In the genomic region with DNA sequence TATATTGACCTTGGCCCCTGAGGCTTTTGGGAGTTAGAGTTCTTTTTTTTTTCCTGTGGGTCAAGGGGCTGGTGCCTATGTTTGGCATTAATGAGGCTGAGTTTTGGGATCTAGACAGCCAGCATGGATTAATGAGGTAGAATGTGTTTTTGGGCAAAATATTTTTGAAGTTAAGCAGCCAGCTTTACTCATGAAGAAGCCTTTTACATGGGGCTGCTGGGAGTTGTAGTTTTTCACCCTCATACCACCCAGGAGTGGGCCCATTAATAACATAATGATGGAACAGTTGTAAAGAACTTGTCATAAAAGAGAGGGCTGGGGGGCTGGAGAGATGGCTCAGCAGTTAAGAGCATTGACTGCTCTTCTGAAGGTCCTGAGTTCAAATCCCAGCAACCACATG, we compare ENCODE assay signal across 37 mouse cellular contexts. TPM values are rescaled to one million over a fixed set of nuclear protein-coding genes. Genes with fewer than 3 reads are reported as not detected.
"Had no signal": no experiment of that assay in that cellular context is flagged by ENCODE, and none has a peak within 500 bp of the region (broad histone marks: within the 10 kb centered on the region; RNA-seq: fewer than 3 reads in every experiment).

No protein-coding gene starts in this region.

- H3K27ac ChIP-seq: heart, adult 2 months; hindbrain, embryonic 10.5 days; hindbrain, embryonic 12.5 days; hindbrain, embryonic 14.5 days; intestine, embryonic 15.5 days; kidney, embryonic 15.5 days; kidney, postnatal 0 days; limb, embryonic 13.5 days; limb, embryonic 15.5 days; liver, embryonic 12.5 days; liver, embryonic 14.5 days had no signal

- H3K4me1 ChIP-seq: hindbrain, embryonic 12.5 days; intestine, embryonic 15.5 days; limb, embryonic 13.5 days had no signal

- H3K9ac ChIP-seq: heart, embryonic 12.5 days; hindbrain, embryonic 12.5 days; hindbrain, embryonic 14.5 days; intestine, embryonic 15.5 days; kidney, embryonic 15.5 days; limb, embryonic 13.5 days; limb, embryonic 15.5 days; liver, embryonic 12.5 days; liver, embryonic 14.5 days had no signal

- H3K9me3 ChIP-seq: heart, embryonic 12.5 days; hindbrain, embryonic 10.5 days; hindbrain, embryonic 12.5 days; intestine, embryonic 15.5 days; kidney, embryonic 15.5 days; limb, embryonic 13.5 days; limb, embryonic 15.5 days; liver, embryonic 12.5 days had no signal

- H3K27me3 ChIP-seq: heart, embryonic 12.5 days; hindbrain, embryonic 12.5 days; intestine, embryonic 15.5 days; kidney, embryonic 15.5 days; limb, embryonic 13.5 days; limb, embryonic 15.5 days; liver, embryonic 12.5 days had no signal

- H3K4me2 ChIP-seq: hindbrain, embryonic 12.5 days; hindbrain, embryonic 14.5 days; intestine, embryonic 15.5 days; kidney, embryonic 15.5 days; limb, embryonic 13.5 days; limb, embryonic 15.5 days had no signal

- DNase-seq: gastrocnemius, postnatal 10 days; gastrocnemius, postnatal 36 days; heart, adult 11 months; heart, adult 2 months; heart, postnatal 10 days; heart, postnatal 4 days; kidney, adult 18-20 months; kidney, adult 9 months; kidney, postnatal 14 days; kidney, postnatal 36 days; layer of hippocampus, adult 9-11 months; layer of hippocampus, postnatal 36 days; left cerebral cortex, postnatal 4 days had no signal

- H3K4me3 ChIP-seq: heart, adult 2 months; heart, embryonic 12.5 days; hindbrain, embryonic 10.5 days; hindbrain, embryonic 12.5 days; intestine, embryonic 15.5 days; kidney, embryonic 15.5 days; limb, embryonic 13.5 days; limb, embryonic 15.5 days had no signal

- ATAC-seq: hindbrain, embryonic 16.5 days; inflammation-experienced regulatory T-cells, adult 6 months; intestine, embryonic 15.5 days; intestine, postnatal 0 days had no signal

RNA-seq across cellular contexts. Expression of gene Lhb, which starts 26.0 kb away (rescaled TPM):
- total RNA-seq: gastrocnemius, postnatal 10 days; heart, adult 2 months; heart, postnatal 10 days; heart, postnatal 25 days; heart, postnatal 4 days; layer of hippocampus, postnatal 36 days; left cerebral cortex, adult 18-20 months; left cerebral cortex, adult 8-10 months; left cerebral cortex, postnatal 10 days; left cerebral cortex, postnatal 25 days; left cerebral cortex, postnatal 4 days; liver, adult 2 months had no signal
- polyA plus RNA-seq: heart, embryonic 12.5 days; heart, embryonic 14.5 days; inflammation-experienced regulatory T-cells, adult 6 months; intestine, postnatal 0 days; kidney, embryonic 15.5 days; kidney, postnatal 0 days; large intestine, adult 2 months; limb, embryonic 11.5 days; limb, embryonic 13.5 days; limb, embryonic 15.5 days; liver, adult 2 months; liver, embryonic 12.5 days; liver, embryonic 14.5 days; liver, embryonic 16.5 days had no signal
